Mouse (Mus musculus) testis, adult 2 months (tissue): Measurements from ENCODE around the gene Hoxb8. TPM values are rescaled to one million over a fixed set of nuclear protein-coding genes. Genes with fewer than 3 reads are reported as not detected.

Experiments used
- H3K27ac ChIP-seq: fragments of 200-500 bp; 2 replicates; pipeline ENCODE4 v1.5.1; 2012; ENCODE audit warnings: low read depth, low read length; ENCODE audit not compliant: control insufficient read depth, insufficient read depth
- H3K27me3 ChIP-seq: fragments of 200-500 bp; 2 replicates; pipeline ENCODE4 v1.6.1; 2012; ENCODE audit warnings: mild to moderate bottlenecking, low read length, moderate library complexity; ENCODE audit not compliant: control insufficient read depth, insufficient read depth
- H3K36me3 ChIP-seq: fragments of 200-500 bp; 2 replicates; pipeline ENCODE4 v1.6.1; 2012; ENCODE audit warnings: mild to moderate bottlenecking, low read length; ENCODE audit not compliant: control insufficient read depth, insufficient read depth
- H3K4me1 ChIP-seq: fragments of 200-500 bp; 2 replicates; pipeline ENCODE4 v1.6.1; 2012; ENCODE audit warnings: low read length; ENCODE audit not compliant: control insufficient read depth, insufficient read depth
- H3K4me3 ChIP-seq: fragments of 200-500 bp; 2 replicates; pipeline ENCODE4 v1.5.1; 2012; ENCODE audit warnings: low read depth, mild to moderate bottlenecking, low read length, moderate library complexity, mixed read lengths; ENCODE audit not compliant: control insufficient read depth
- CTCF ChIP-seq: fragments of 200-500 bp; IDR thresholded peaks from 2 replicates; pipeline ENCODE4 v1.5.1; 2012; ENCODE audit warnings: low read depth, mild to moderate bottlenecking, inconsistent platforms, low read length, moderate library complexity; ENCODE audit not compliant: control insufficient read depth, insufficient read depth, insufficient replicate concordance
- POLR2A ChIP-seq: fragments of 200-500 bp; IDR thresholded peaks from 2 replicates; pipeline ENCODE4 v1.6.1; 2012; ENCODE audit warnings: low read depth, mild to moderate bottlenecking, inconsistent platforms, low read length, moderate library complexity; ENCODE audit not compliant: control insufficient read depth
- polyA plus RNA-seq: library from polyadenylated mRNA; depleted of rRNA; stranded (reverse); fragments of >200 nt; gene quantifications from 2 replicates; pipeline ENCODE4 v1.2.3, GENCODE M21; 2012

The Hoxb8 gene
- polyA plus RNA-seq, 1 experiment = 0.11 TPM

- Histone ChIP-seq H3K36me3 (no peaks in the 10 kb centered on the region), H3K27me3 (peaks cover 7% of the 10 kb centered on the region), H3K4me1 (peaks cover 11% of the 10 kb centered on the region), H3K4me3 (no peak overlapping the region; the same call in 1 of the 2 replicates), H3K27ac (no peak overlapping the region)
- TF ChIP-seq POLR2A (no peak), CTCF (no peak)
Observed at GRCm38 (mm10) chr11:96293302-96293921, 11.7 kb downstream of the Hoxb8 start.

DNA sequence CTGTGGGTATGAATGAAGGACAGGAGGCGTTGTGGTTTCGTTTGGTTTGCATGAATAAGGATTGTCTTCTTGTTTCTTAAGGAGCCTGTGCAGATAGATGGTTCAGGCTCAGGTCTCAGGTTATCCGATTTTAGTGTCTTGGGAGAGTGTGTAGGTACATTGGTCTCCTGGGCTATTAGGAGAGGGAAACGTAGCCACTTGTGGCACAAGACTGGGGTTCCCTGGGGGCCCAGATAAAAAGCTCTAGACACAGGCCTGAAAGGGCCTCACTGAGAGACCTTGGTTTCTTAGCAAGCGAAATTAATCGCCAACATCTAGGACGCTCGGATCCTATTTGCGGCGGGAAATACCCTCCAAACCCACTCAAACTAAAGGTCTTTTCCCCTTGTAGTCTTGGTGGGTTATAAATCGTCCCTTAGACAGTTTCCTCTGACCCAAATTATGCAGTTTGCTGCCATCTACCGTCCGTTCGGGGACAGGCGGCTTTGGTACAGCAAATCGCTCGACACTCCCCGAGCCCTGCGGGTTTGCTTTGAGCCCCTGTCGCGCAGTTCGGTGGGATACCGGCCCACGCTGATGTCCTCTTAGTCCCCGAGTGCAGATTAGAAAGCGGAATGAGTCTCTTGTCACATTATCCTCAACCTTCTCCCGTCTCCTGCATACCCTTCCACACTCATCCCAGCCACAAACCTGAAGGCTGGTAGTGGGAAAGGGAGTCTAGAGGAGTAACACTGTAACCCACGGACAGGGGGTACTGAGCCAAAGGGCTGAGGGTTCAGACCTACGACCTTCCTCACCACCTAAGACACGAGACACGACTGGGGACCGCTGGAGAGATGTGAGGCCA lies 12.8 kb downstream of the Hoxb8 start:
- Histone ChIP-seq H3K27ac (no peak overlapping the region), H3K27me3 (peaks cover 7% of the 10 kb centered on the region), H3K36me3 (no peaks in the 10 kb centered on the region), H3K4me3 (peak overlapping the region; percentile 17), H3K4me1 (peaks cover 11% of the 10 kb centered on the region)
- peak; percentile 61; the same call in 1 of the 2 replicates for TF ChIP-seq CTCF
- no peak for TF ChIP-seq POLR2A

DNA sequence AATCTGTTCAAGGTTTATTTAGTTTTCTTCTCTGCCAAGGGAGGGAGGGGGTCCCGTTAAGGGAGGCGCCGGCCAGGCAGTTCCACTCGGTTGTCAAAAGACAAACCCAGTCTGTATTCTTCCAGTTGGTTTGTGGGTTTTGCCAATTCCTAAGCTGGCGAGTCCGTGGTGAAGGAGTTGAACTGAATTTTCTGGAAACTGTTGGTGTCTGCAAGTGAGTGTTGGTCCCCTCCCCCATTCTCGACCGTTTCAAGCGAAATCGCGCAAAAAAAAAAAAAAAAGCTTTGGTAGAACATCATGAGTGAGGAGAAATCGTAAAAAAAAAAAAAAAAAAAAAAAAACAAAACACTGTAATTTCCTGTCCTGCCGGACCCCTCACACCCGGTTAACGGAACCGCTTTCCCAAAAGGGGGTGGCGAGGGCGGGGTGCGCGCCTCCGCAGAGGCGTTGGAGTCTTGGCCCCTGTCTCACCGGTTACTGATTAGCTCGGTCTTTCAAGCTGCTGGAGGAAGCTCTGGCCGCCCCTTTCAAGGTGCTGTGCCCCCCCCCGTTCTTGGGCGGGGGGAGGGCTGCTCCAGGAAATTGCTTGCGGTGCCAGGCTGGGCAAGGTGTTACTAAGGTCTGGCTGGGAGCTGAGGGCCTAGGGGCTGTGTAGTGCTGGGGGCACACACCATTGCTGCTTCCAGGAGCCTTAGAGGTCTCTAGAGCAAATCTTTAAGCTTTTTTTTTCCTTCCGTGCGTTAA lies 13.6 kb downstream of the Hoxb8 start:
- no peak for TF ChIP-seq CTCF
- no peak for TF ChIP-seq POLR2A
- H3K27me3 ChIP-seq = peaks cover 9% of the 10 kb centered on the region

GRCm38 (mm10) chr11:96296997-96297396 lies 15.3 kb downstream of the Hoxb8 start:
- no peak for TF ChIP-seq CTCF
- TF ChIP-seq POLR2A = no peak
- Histone ChIP-seq H3K4me1 (peaks cover 15% of the 10 kb centered on the region), H3K4me3 (no peak overlapping the region), H3K27ac (no peak overlapping the region), H3K36me3 (no peaks in the 10 kb centered on the region), H3K27me3 (peaks cover 6% of the 10 kb centered on the region; the same call in 1 of the 2 replicates)

More for the DNA sequence above, 13.6 kb downstream of the Hoxb8 start:
- peaks cover 11% of the 10 kb centered on the region for H3K4me1 ChIP-seq
- H3K4me3 ChIP-seq = no peak overlapping the region
- no peak overlapping the region for H3K27ac ChIP-seq
- H3K36me3 ChIP-seq = no peaks in the 10 kb centered on the region

GRCm38 (mm10) chr11:96297428-96297827 lies 15.7 kb downstream of the Hoxb8 start:
- H3K27me3 ChIP-seq = peaks cover 8% of the 10 kb centered on the region
- H3K4me1 ChIP-seq = peaks cover 15% of the 10 kb centered on the region
- H3K4me3 ChIP-seq = no peak overlapping the region

GRCm38 (mm10) chr11:96297968-96298635 lies 16.4 kb downstream of the Hoxb8 start:
- Histone ChIP-seq H3K4me1 (peaks cover 15% of the 10 kb centered on the region), H3K27me3 (peaks cover 10% of the 10 kb centered on the region), H3K27ac (no peak overlapping the region), H3K36me3 (no peaks in the 10 kb centered on the region), H3K4me3 (no peak overlapping the region)
- TF ChIP-seq CTCF (no peak), POLR2A (no peak)

More at GRCm38 (mm10) chr11:96297428-96297827, 15.7 kb downstream of the Hoxb8 start:
- H3K36me3 ChIP-seq = no peaks in the 10 kb centered on the region
- TF ChIP-seq POLR2A (no peak), CTCF (no peak)
- no peak overlapping the region for H3K27ac ChIP-seq
